Mouse (Mus musculus): ENCODE measurements around the gene Taf3. TPM values are rescaled to one million over a fixed set of nuclear protein-coding genes. Genes with fewer than 3 reads are reported as not detected.

Gene Taf3
- total and polyA plus RNA-seq, 3 experiments, result 8.3 to 20.9 TPM; not detected in 1

DNA sequence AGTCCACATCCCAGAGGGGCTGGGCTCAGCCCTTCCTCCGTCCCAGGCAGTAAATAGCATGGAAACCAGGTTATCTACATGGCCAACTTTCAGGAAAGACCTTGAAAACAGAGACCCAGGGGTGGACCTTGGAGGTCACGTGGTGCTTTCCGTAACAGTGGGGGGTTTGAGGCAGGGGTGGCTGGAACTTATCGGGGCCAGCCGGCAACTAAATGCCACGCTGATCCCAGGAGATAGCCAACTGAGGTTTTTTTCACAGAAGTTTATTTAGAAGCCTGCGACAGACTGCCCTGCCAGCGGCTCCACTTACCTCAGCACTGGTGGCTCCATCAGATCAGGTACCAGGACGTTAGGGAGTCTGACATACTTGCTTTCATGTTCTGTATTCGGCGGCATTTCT is 142.4 kb downstream of the Taf3 start (continued):
- TF ChIP-seq ZC3H11A (IDR thresholded peaks at IDR 0.05; ENCODE audit: low read depth, low read length) (no peak), MXI1 (IDR thresholded peaks at IDR 0.05; ENCODE audit: low read depth, low read length) (no peak)

DNA sequence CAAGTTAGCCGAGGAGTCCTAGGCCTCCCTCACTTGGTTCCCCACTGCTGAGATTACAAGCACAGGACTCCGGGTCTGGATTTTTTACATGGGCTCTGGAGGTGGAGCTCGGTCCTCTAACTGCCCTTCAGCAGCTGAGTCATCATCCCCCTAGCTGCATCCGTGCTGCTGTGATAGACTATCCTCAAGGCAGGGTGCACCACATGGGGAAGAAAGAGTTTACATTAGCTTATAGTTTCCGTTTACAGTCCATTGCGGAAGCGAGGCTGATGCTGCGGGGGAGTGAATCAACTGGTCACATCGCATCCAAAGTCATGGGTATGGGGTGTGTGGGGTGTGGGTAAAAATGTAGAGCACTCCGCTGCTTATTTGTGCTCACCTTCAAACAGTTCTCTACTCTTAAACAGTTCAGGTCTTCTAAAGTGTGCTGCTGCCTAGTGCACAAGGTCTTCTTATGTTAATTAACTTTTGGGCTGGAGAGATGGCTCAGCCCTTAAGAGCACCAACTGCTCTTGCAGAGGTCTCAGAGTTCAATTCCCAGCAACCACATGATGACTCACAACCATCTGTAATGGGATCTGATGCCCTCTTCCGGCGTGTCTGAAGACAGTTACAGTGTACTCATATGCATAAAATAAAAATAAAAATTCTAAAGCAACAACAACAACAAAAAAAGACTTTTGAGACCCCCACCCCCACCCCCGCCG is 144.4 kb downstream of the Taf3 start:
- DNase-seq (ENCODE audit: low read depth, low spot score), result peak; percentile 75
- no peak overlapping the region; a peak in 1 of 4 replicates for H3K4me3 ChIP-seq (ENCODE audit: control insufficient read depth in 1 of 2, insufficient read depth in 1 of 2, low read depth in 2 of 2, low read length in 2 of 2)
- no peak overlapping the region for H3K9ac ChIP-seq (ENCODE audit: control insufficient read depth, low read depth, low read length, poor library complexity, severe bottlenecking)
- H3K9me3 ChIP-seq (replicated peaks; ENCODE audit: insufficient read depth, low read length), result no peaks in the 10 kb centered on the region
- H3K27ac ChIP-seq (ENCODE audit: control insufficient read depth, low read depth, low read length), result peak overlapping the region; percentile 31; the same call in 1 of the 2 replicates
- peaks cover 0 to 10% of the 10 kb centered on the region in 2 experiments; a peak in 2 of 4 replicates for H3K36me3 ChIP-seq (ENCODE audit: control insufficient read depth in 1 of 2, insufficient read depth in 2 of 2, low read length in 2 of 2)
- H3K79me2 ChIP-seq (ENCODE audit: control insufficient read depth, insufficient read depth, low read length, poor library complexity), result no peaks in the 10 kb centered on the region
- H3K27me3 ChIP-seq (ENCODE audit: control insufficient read depth in 1 of 2, insufficient read depth in 2 of 2, low read length in 2 of 2), result no peaks in the 10 kb centered on the region
- peaks cover 4 to 22% of the 10 kb centered on the region in 2 experiments for H3K4me1 ChIP-seq (ENCODE audit: control insufficient read depth in 1 of 2, insufficient read depth in 2 of 2, low read length in 2 of 2)
- no peak for TF ChIP-seq CHD2 (IDR thresholded peaks at IDR 0.05; ENCODE audit: low read length)
- TF ChIP-seq ZMIZ1 (IDR thresholded peaks at IDR 0.05; ENCODE audit: low read depth, low read length), result no peak
- no peak for TF ChIP-seq UBTF (IDR thresholded peaks at IDR 0.05; ENCODE audit: borderline replicate concordance, insufficient read depth, low read depth, low read length)
- no peak for TF ChIP-seq USF1 (IDR thresholded peaks at IDR 0.05; ENCODE audit: low read depth, low read length)
- no peak for TF ChIP-seq MAFK (IDR thresholded peaks at IDR 0.05; ENCODE audit: borderline replicate concordance, low read depth, low read length)
- no peak for TF ChIP-seq NRF1 (IDR thresholded peaks at IDR 0.05; ENCODE audit: insufficient read depth, low read depth, low read length, poor library complexity, severe bottlenecking)
- no peak for TF ChIP-seq KAT2A (conservative IDR thresholded peaks at IDR 0.05; ENCODE audit: low read depth, low read length)
- TF ChIP-seq MXI1 (IDR thresholded peaks at IDR 0.05; ENCODE audit: low read depth, low read length), result no peak
- no peak for TF ChIP-seq POLR2AphosphoS5 (IDR thresholded peaks at IDR 0.05; ENCODE audit: borderline replicate concordance, low read depth, low read length)
- no peak for TF ChIP-seq POLR2AphosphoS2 (IDR thresholded peaks at IDR 0.05; ENCODE audit: low read length)
- no peak for TF ChIP-seq MEF2A (IDR thresholded peaks at IDR 0.05; ENCODE audit: extremely low read depth, insufficient replicate concordance, low read depth, low read length, poor library complexity, severe bottlenecking)
- TF ChIP-seq TBP (IDR thresholded peaks at IDR 0.05; ENCODE audit: low read depth, low read length), result 0 out of 2 replicates have a peak, but pooled peaks have one; percentile 26
- TF ChIP-seq MAX (IDR thresholded peaks at IDR 0.05; ENCODE audit: low read length), result 0 out of 2 replicates have a peak, but pooled peaks have one; percentile 38
- peak; percentile 59 for TF ChIP-seq MYC (IDR thresholded peaks at IDR 0.05; ENCODE audit: low read depth, low read length)
- no peak for TF ChIP-seq RCOR1 (IDR thresholded peaks at IDR 0.05; ENCODE audit: low read depth, low read length)
- TF ChIP-seq ZKSCAN1 (IDR thresholded peaks at IDR 0.05; ENCODE audit: low read depth, low read length), result no peak
- peak; percentile 11; the same call in 1 of the 2 replicates for TF ChIP-seq RAD21 (IDR thresholded peaks at IDR 0.05; ENCODE audit: low read depth, low read length)
- TF ChIP-seq NELFE (IDR thresholded peaks at IDR 0.05; ENCODE audit: low read depth, low read length), result no peak
- no peak for TF ChIP-seq SMC3 (IDR thresholded peaks at IDR 0.05; ENCODE audit: low read depth, low read length)
- no peak for TF ChIP-seq POLR2A (IDR thresholded peaks at IDR 0.05; ENCODE audit: control insufficient read depth in 1 of 2, insufficient read depth in 1 of 2, low read depth in 1 of 2, low read length in 2 of 2, poor library complexity in 1 of 2)
- no peak for TF ChIP-seq GABPA (IDR thresholded peaks at IDR 0.05; ENCODE audit: low read depth, low read length)
- no peak for TF ChIP-seq ZNF384 (IDR thresholded peaks at IDR 0.05; ENCODE audit: low read depth, low read length)
- no peak; a peak in 1 of 6 replicates for TF ChIP-seq CTCF (IDR thresholded peaks at IDR 0.05 in 2 of 3, conservative IDR thresholded peaks at IDR 0.05 in 1 of 3; ENCODE audit: control insufficient read depth in 1 of 3, insufficient read depth in 1 of 3, low read depth in 2 of 3, low read length in 3 of 3, poor library complexity in 1 of 3, severe bottlenecking in 1 of 3)
- no peak for TF ChIP-seq SIN3A (IDR thresholded peaks at IDR 0.05; ENCODE audit: low read length)
- TF ChIP-seq ETS1 (IDR thresholded peaks at IDR 0.05; ENCODE audit: low read depth, low read length), result no peak
- no peak for TF ChIP-seq GATA1 (IDR thresholded peaks at IDR 0.05; ENCODE audit: low read depth, low read length)
- no peak for TF ChIP-seq TAL1 (IDR thresholded peaks at IDR 0.05; ENCODE audit: low read length)
- TF ChIP-seq MYB (IDR thresholded peaks at IDR 0.05; ENCODE audit: low read depth, low read length), result no peak
- no peak for TF ChIP-seq E2F4 (IDR thresholded peaks at IDR 0.05; ENCODE audit: borderline replicate concordance, low read depth, low read length)
- no peak for TF ChIP-seq BHLHE40 (IDR thresholded peaks at IDR 0.05; ENCODE audit: borderline replicate concordance, low read depth, low read length)
- no peak for TF ChIP-seq JUND (IDR thresholded peaks at IDR 0.05; ENCODE audit: low read depth, low read length)
- no peak for TF ChIP-seq ZC3H11A (IDR thresholded peaks at IDR 0.05; ENCODE audit: low read depth, low read length)
- 0 out of 2 replicates have a peak, but pooled peaks have one; percentile 18 for TF ChIP-seq ELF1 (IDR thresholded peaks at IDR 0.05; ENCODE audit: low read depth, low read length)
- TF ChIP-seq HCFC1 (IDR thresholded peaks at IDR 0.05; ENCODE audit: low read depth, low read length), result no peak

All from MEL (cell line).